Mouse (Mus musculus) testis, postnatal 14 days (tissue): ENCODE data around the gene Sardh.

ENCODE experiments used
- DNase-seq: peaks from one replicate; pipeline ENCODE4 v3.0.0; 2021; ENCODE audit warnings: low spot score

Gene Sardh

GRCm38 (mm10) chr2:27226572-27226971 is 21.6 kb downstream of the Sardh start:
- no peak for DNase-seq

- no peak for DNase-seq
These were observed 25.1 kb downstream of the Sardh start for GRCm38 (mm10) chr2:27223012-27223421.

- no peak for DNase-seq
These were observed 29.6 kb downstream of the Sardh start for GRCm38 (mm10) chr2:27218569-27218968.

GRCm38 (mm10) chr2:27218121-27218544 is 30.0 kb downstream of the Sardh start:
- DNase-seq, result no peak

GRCm38 (mm10) chr2:27215537-27215936 is 32.6 kb downstream of the Sardh start:
- DNase-seq, result no peak

- peak; percentile 45 for DNase-seq
These were observed 35.9 kb downstream of the Sardh start for GRCm38 (mm10) chr2:27211966-27212893.

- DNase-seq, result no peak
These were observed 37.4 kb downstream of the Sardh start for GRCm38 (mm10) chr2:27210676-27211210.

GRCm38 (mm10) chr2:27210255-27210654 is 37.9 kb downstream of the Sardh start:
- peak; percentile 45 for DNase-seq

- DNase-seq, result no peak
These were observed 38.3 kb downstream of the Sardh start for GRCm38 (mm10) chr2:27209816-27210215.

- no peak for DNase-seq
These were observed 38.8 kb downstream of the Sardh start for GRCm38 (mm10) chr2:27209370-27209769.

- peak; percentile 55 for DNase-seq
These were observed 41.0 kb downstream of the Sardh start for GRCm38 (mm10) chr2:27207126-27207525.

- peak; percentile 82 for DNase-seq
These were observed 41.9 kb downstream of the Sardh start for GRCm38 (mm10) chr2:27206128-27206797.

GRCm38 (mm10) chr2:27205666-27206065 is 42.5 kb downstream of the Sardh start:
- DNase-seq, result peak; percentile 31

- DNase-seq, result no peak
These were observed 47.6 kb downstream of the Sardh start for GRCm38 (mm10) chr2:27200586-27200985.

GRCm38 (mm10) chr2:27198551-27199246 is 49.4 kb downstream of the Sardh start:
- no peak for DNase-seq

- no peak for DNase-seq
These were observed 58.1 kb downstream of the Sardh start for GRCm38 (mm10) chr2:27189994-27190393.

- DNase-seq, result no peak
These were observed 60.6 kb downstream of the Sardh start for GRCm38 (mm10) chr2:27187531-27187930.

GRCm38 (mm10) chr2:27183734-27184133 is 64.4 kb downstream of the Sardh start:
- no peak for DNase-seq

GRCm38 (mm10) chr2:27181907-27182306 is 66.2 kb downstream of the Sardh start:
- no peak for DNase-seq

- no peak for DNase-seq
These were observed 69.0 kb downstream of the Sardh start for GRCm38 (mm10) chr2:27179101-27179500.

GRCm38 (mm10) chr2:27175696-27176267 is 72.4 kb downstream of the Sardh start:
- DNase-seq, result no peak

- DNase-seq, result no peak
These were observed 73.9 kb downstream of the Sardh start for GRCm38 (mm10) chr2:27174242-27174641.
